Mouse (Mus musculus) MEL (cell line): ENCODE measurements around the gene Ambra1. TPM values are rescaled to one million over a fixed set of nuclear protein-coding genes. Genes with fewer than 3 reads are reported as not detected.

Source experiments
- DNase-seq: peaks from one replicate; pipeline ENCODE4 v3.0.0; 2011; ENCODE audit warnings: low read depth, low spot score
- H3K27ac ChIP-seq: 2 replicates; pipeline ENCODE4 v1.5.1; 2012; ENCODE audit warnings: low read depth, mild to moderate bottlenecking, control low read depth, low read length, moderate library complexity; ENCODE audit not compliant: control insufficient read depth
- H3K27me3 ChIP-seq, 2 experiments: fragments of 150-350 bp in 1 of 2; sonication (generic) in 1 of 2; 2 replicates each; pipeline ENCODE4 v1.6.1; 2012; ENCODE audit warnings: low read length in 2 of 2, mild to moderate bottlenecking in 2 of 2, improper control_type of control experiment in 1 of 2, moderate library complexity in 1 of 2; ENCODE audit not compliant: insufficient read depth in 2 of 2, control insufficient read depth in 1 of 2
- H3K36me3 ChIP-seq, 2 experiments: 2 replicates each; pipeline ENCODE4 v1.6.1; 2012 to 2014; ENCODE audit warnings: low read length in 2 of 2, improper control_type of control experiment in 1 of 2, inconsistent platforms in 1 of 2, mild to moderate bottlenecking in 1 of 2; ENCODE audit not compliant: insufficient read depth in 2 of 2, control insufficient read depth in 1 of 2
- H3K4me1 ChIP-seq, 2 experiments: fragments of 150-350 bp in 1 of 2; sonication (generic) in 1 of 2; 2 replicates each; pipeline ENCODE4 v1.6.1; 2012; ENCODE audit warnings: low read length in 2 of 2, improper control_type of control experiment in 1 of 2, mild to moderate bottlenecking in 1 of 2; ENCODE audit not compliant: insufficient read depth in 2 of 2, control insufficient read depth in 1 of 2
- H3K4me3 ChIP-seq, 2 experiments: fragments of 150-350 bp in 1 of 2; sonication (generic) in 1 of 2; 2 replicates each; pipeline ENCODE4 v1.5.1; 2012; ENCODE audit warnings: low read depth in 2 of 2, low read length in 2 of 2, mild to moderate bottlenecking in 2 of 2, moderate library complexity in 2 of 2, control low read depth in 1 of 2, improper control_type of control experiment in 1 of 2; ENCODE audit not compliant: control insufficient read depth in 1 of 2, insufficient read depth in 1 of 2
- H3K79me2 ChIP-seq: 2 replicates; pipeline ENCODE4 v1.6.1; 2012; ENCODE audit warnings: mild to moderate bottlenecking, low read length, moderate library complexity; ENCODE audit not compliant: control insufficient read depth, poor library complexity, insufficient read depth
- H3K9ac ChIP-seq: 2 replicates; pipeline ENCODE4 v1.6.1; 2012; ENCODE audit warnings: low read depth, mild to moderate bottlenecking, control low read depth, low read length, moderate library complexity; ENCODE audit not compliant: control insufficient read depth, poor library complexity, severe bottlenecking
- H3K9me3 ChIP-seq: fragments of 150-350 bp; sonication (generic); replicated peaks from 2 replicates; pipeline ENCODE4 v1.6.1; 2012; ENCODE audit warnings: mild to moderate bottlenecking, low read length, improper control_type of control experiment, moderate library complexity; ENCODE audit not compliant: insufficient read depth
- CHD1 ChIP-seq: IDR thresholded peaks from 2 replicates; pipeline ENCODE4 v1.6.1; 2012; ENCODE audit warnings: low read depth, mild to moderate bottlenecking, inconsistent platforms, low read length, improper control_type of control experiment
- CTCF ChIP-seq, 3 experiments: IDR thresholded peaks in 2 of 3; conservative IDR thresholded peaks in 1 of 3; 2 replicates each; pipeline ENCODE4 v1.5.1; 2011 to 2012; ENCODE audit warnings: low read length in 3 of 3, low read depth in 2 of 3, mild to moderate bottlenecking in 2 of 3, improper control_type of control experiment in 1 of 3, inconsistent platforms in 1 of 3, mixed read lengths in 1 of 3, moderate library complexity in 1 of 3; ENCODE audit not compliant: control insufficient read depth in 1 of 3, insufficient read depth in 1 of 3, poor library complexity in 1 of 3, severe bottlenecking in 1 of 3
- EP300 ChIP-seq, 2 experiments: IDR thresholded peaks; 2 replicates each; pipeline ENCODE4 v1.6.1; 2011; ENCODE audit warnings: improper control_type of control experiment in 2 of 2, low read length in 2 of 2, low read depth in 1 of 2, mild to moderate bottlenecking in 1 of 2
- ETS1 ChIP-seq: IDR thresholded peaks from 2 replicates; pipeline ENCODE4 v1.6.1; 2012; ENCODE audit warnings: low read depth, mild to moderate bottlenecking, inconsistent platforms, low read length, improper control_type of control experiment, moderate library complexity
- HCFC1 ChIP-seq: IDR thresholded peaks from 2 replicates; pipeline ENCODE4 v1.6.1; 2012; ENCODE audit warnings: low read depth, mild to moderate bottlenecking, inconsistent platforms, low read length, improper control_type of control experiment, moderate library complexity
- JUND ChIP-seq: IDR thresholded peaks from 2 replicates; pipeline ENCODE4 v1.6.1; 2011; ENCODE audit warnings: low read depth, mild to moderate bottlenecking, improper control_type of control experiment, low read length
- KAT2A ChIP-seq: conservative IDR thresholded peaks from 2 replicates; pipeline ENCODE4 v1.6.1; 2012; ENCODE audit warnings: low read depth, low read length, improper control_type of control experiment, inconsistent platforms
- MAFK ChIP-seq: IDR thresholded peaks from 2 replicates; pipeline ENCODE4 v1.6.1; 2011; ENCODE audit warnings: low read depth, mild to moderate bottlenecking, low read length, improper control_type of control experiment, borderline replicate concordance
- MAX ChIP-seq: IDR thresholded peaks from 2 replicates; pipeline ENCODE4 v1.6.1; 2011; ENCODE audit warnings: low read length, improper control_type of control experiment
- MAZ ChIP-seq: IDR thresholded peaks from 2 replicates; pipeline ENCODE4 v1.6.1; 2012; ENCODE audit warnings: low read depth, mild to moderate bottlenecking, inconsistent platforms, low read length, improper control_type of control experiment
- MXI1 ChIP-seq: IDR thresholded peaks from 2 replicates; pipeline ENCODE4 v1.6.1; 2011; ENCODE audit warnings: mild to moderate bottlenecking, low read depth, low read length, improper control_type of control experiment
- MYB ChIP-seq: IDR thresholded peaks from 2 replicates; pipeline ENCODE4 v1.6.1; 2011; ENCODE audit warnings: mild to moderate bottlenecking, low read depth, low read length, improper control_type of control experiment
- MYC ChIP-seq: IDR thresholded peaks from 2 replicates; pipeline ENCODE4 v1.6.1; 2011; ENCODE audit warnings: low read depth, mild to moderate bottlenecking, low read length, improper control_type of control experiment, moderate library complexity
- NELFE ChIP-seq: IDR thresholded peaks from 2 replicates; pipeline ENCODE4 v1.6.1; 2011; ENCODE audit warnings: low read depth, low read length, improper control_type of control experiment
- NRF1 ChIP-seq: IDR thresholded peaks from 2 replicates; pipeline ENCODE4 v1.6.1; 2014; ENCODE audit warnings: low read depth, mild to moderate bottlenecking, inconsistent platforms, low read length, improper control_type of control experiment, moderate library complexity; ENCODE audit not compliant: poor library complexity, insufficient read depth, severe bottlenecking
- POLR2AphosphoS2 ChIP-seq: IDR thresholded peaks from 2 replicates; pipeline ENCODE4 v1.6.1; 2011; ENCODE audit warnings: low read length, improper control_type of control experiment
- POLR2AphosphoS5 ChIP-seq: IDR thresholded peaks from 2 replicates; pipeline ENCODE4 v1.6.1; 2012; ENCODE audit warnings: low read depth, borderline replicate concordance, mild to moderate bottlenecking, inconsistent platforms, low read length, moderate library complexity, mixed read lengths
- RAD21 ChIP-seq: IDR thresholded peaks from 2 replicates; pipeline ENCODE4 v1.6.1; 2011; ENCODE audit warnings: mild to moderate bottlenecking, low read depth, low read length, improper control_type of control experiment
- RCOR1 ChIP-seq: IDR thresholded peaks from 2 replicates; pipeline ENCODE4 v1.6.1; 2012; ENCODE audit warnings: low read depth, mild to moderate bottlenecking, inconsistent platforms, low read length, improper control_type of control experiment
- SMC3 ChIP-seq: IDR thresholded peaks from 2 replicates; pipeline ENCODE4 v1.6.1; 2011; ENCODE audit warnings: low read depth, low read length, improper control_type of control experiment
- TBP ChIP-seq: IDR thresholded peaks from 2 replicates; pipeline ENCODE4 v1.8.0; 2011; ENCODE audit warnings: low read depth, low read length, improper control_type of control experiment
- TCF12 ChIP-seq: IDR thresholded peaks from 2 replicates; pipeline ENCODE4 v1.6.1; 2014; ENCODE audit warnings: low read depth, mild to moderate bottlenecking, inconsistent platforms, low read length, improper control_type of control experiment, moderate library complexity
- ZC3H11A ChIP-seq: IDR thresholded peaks from 2 replicates; pipeline ENCODE4 v1.6.1; 2012; ENCODE audit warnings: low read depth, mild to moderate bottlenecking, inconsistent platforms, low read length, improper control_type of control experiment
- ZKSCAN1 ChIP-seq: IDR thresholded peaks from 2 replicates; pipeline ENCODE4 v1.6.1; 2012; ENCODE audit warnings: low read depth, mild to moderate bottlenecking, inconsistent platforms, low read length, improper control_type of control experiment, moderate library complexity
- ZMIZ1 ChIP-seq: IDR thresholded peaks from 2 replicates; pipeline ENCODE4 v1.6.1; 2012; ENCODE audit warnings: low read depth, mild to moderate bottlenecking, inconsistent platforms, low read length, improper control_type of control experiment, moderate library complexity
- polyA plus RNA-seq, 2 experiments: library from polyadenylated mRNA; stranded (reverse) in 1 of 2; unstranded in 1 of 2; fragments of >175 nt in 1 of 2; fragments of >200 nt in 1 of 2; gene quantifications; 2 replicates each; pipeline versions ENCODE4 v1.2.1 to v1.2.4; 2012; ENCODE audit warnings: low replicate concordance in 2 of 2, low read depth in 1 of 2; ENCODE audit not compliant: insufficient read length in 2 of 2, insufficient read depth in 1 of 2, missing spikeins in 1 of 2
- total RNA-seq: library from RNA; depleted of rRNA; stranded (reverse); fragments of 300-350 nt; gene quantifications from 2 replicates; pipeline ENCODE4 v1.2.3, GENCODE M21; 2012

The Ambra1 gene
- total and polyA plus RNA-seq, 3 experiments, result 14.6 to 24.7 TPM; not detected in 1

DNA sequence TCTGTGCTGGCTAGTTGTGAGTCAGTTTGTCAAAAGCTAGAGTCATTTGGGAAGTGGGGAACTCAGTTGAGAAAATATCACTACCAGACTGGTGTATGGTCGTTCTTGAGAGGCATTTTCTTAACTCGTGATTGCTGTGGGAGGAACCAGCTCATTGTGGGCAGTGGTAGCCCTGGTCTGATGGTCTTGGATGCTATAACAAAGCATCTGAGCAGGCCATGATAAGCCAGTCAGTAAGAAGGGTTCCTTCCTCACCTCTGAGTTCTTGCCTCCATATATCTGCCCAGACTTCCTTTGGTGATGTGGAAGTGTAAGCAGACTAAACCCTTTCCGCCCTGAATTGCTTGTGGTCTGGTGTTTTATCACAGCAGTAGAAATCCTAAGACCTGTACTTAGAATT is 105.7 kb downstream of the Ambra1 start:
- H3K79me2 ChIP-seq, result no peaks in the 10 kb centered on the region; the same call in 1 of the 2 replicates
- H3K4me3 ChIP-seq, result no peak overlapping the region
- peaks cover 0 to 16% of the 10 kb centered on the region in 2 experiments; a peak in 2 of 4 replicates for H3K36me3 ChIP-seq
- H3K9ac ChIP-seq, result no peak overlapping the region
- no peaks in the 10 kb centered on the region for H3K27me3 ChIP-seq
- TF ChIP-seq JUND (no peak), KAT2A (no peak), MXI1 (no peak), POLR2AphosphoS5 (no peak), CTCF (IDR thresholded peaks at IDR 0.05 in 2 of 3, conservative IDR thresholded peaks at IDR 0.05 in 1 of 3; ENCODE audit: control insufficient read depth in 1 of 3, insufficient read depth in 1 of 3, low read depth in 2 of 3, low read length in 3 of 3, poor library complexity in 1 of 3, severe bottlenecking in 1 of 3) (no peak), EP300 (IDR thresholded peaks at IDR 0.05; ENCODE audit: low read depth in 1 of 2, low read length in 2 of 2) (no peak), MYB (no peak), ZMIZ1 (no peak), RCOR1 (no peak), ETS1 (no peak), NELFE (no peak), NRF1 (no peak), TBP (no peak), MAFK (no peak), CHD1 (no peak)
- peaks cover 3 to 10% of the 10 kb centered on the region in 2 experiments for H3K4me1 ChIP-seq
- no peaks in the 10 kb centered on the region for H3K9me3 ChIP-seq
- no peak overlapping the region for H3K27ac ChIP-seq
- no peak for DNase-seq

DNA sequence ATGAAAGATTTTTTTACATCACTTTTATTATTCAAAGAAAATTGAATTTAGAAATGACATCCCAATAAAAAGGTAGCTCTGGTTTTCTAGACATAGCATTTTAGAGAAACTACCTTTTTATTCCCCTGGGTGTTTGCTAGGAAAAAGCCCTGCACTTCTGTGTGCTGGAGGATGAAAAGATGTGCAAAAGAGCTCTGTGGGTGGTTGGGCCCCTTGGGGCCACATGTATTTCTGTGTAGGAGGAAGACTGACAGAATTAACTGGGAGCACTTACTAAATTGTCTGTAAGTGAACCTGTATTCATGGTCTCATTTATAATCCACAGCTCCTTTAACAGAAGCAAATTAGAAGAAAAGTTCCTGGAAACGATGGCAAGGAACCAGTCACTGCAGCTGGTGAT is 114.2 kb downstream of the Ambra1 start:
- Histone ChIP-seq H3K9me3 (no peaks in the 10 kb centered on the region), H3K9ac (no peak overlapping the region), H3K27me3 (no peaks in the 10 kb centered on the region), H3K36me3 (peaks cover 4 to 16% of the 10 kb centered on the region in 2 experiments), H3K4me3 (no peak overlapping the region), H3K4me1 (peaks cover 4 to 13% of the 10 kb centered on the region in 2 experiments), H3K27ac (no peak overlapping the region), H3K79me2 (no peaks in the 10 kb centered on the region)
- no peak for DNase-seq
- no peak for TF ChIP-seq NELFE
- no peak for TF ChIP-seq TCF12
- no peak for TF ChIP-seq CTCF (IDR thresholded peaks at IDR 0.05 in 2 of 3, conservative IDR thresholded peaks at IDR 0.05 in 1 of 3; ENCODE audit: control insufficient read depth in 1 of 3, insufficient read depth in 1 of 3, low read depth in 2 of 3, low read length in 3 of 3, poor library complexity in 1 of 3, severe bottlenecking in 1 of 3)
- TF ChIP-seq POLR2AphosphoS2, result no peak
- no peak for TF ChIP-seq MAFK
- no peak for TF ChIP-seq ZMIZ1
- no peak for TF ChIP-seq ZC3H11A
- no peak for TF ChIP-seq MAX
- no peak for TF ChIP-seq RAD21
- no peak for TF ChIP-seq HCFC1
- TF ChIP-seq MAZ, result no peak
- no peak for TF ChIP-seq MYC
- no peak for TF ChIP-seq ETS1
- no peak for TF ChIP-seq JUND
- no peak for TF ChIP-seq SMC3
- TF ChIP-seq ZKSCAN1, result no peak
